Mouse (Mus musculus) cerebellum, postnatal 36 days (tissue): ENCODE results near the gene Tnfrsf14.

Experiments
- DNase-seq, 2 experiments: peaks; one replicate each; pipeline ENCODE4 v3.0.0; 2021 to 2022; ENCODE audit warnings: mixed read lengths in 2 of 2

Tnfrsf14 gene

GRCm38 (mm10) chr4:154928395-154929087, at the start of gene Tnfrsf14:
TSS of gene Tnfrsf14 (minus strand) at chr4:154928563.
- DNase-seq = no peak

- DNase-seq = peak; percentile 35 to 37
Measured at GRCm38 (mm10) chr4:154974163-154974611, 45.8 kb upstream of the Tnfrsf14 start.

GRCm38 (mm10) chr4:154972546-154972945, 44.2 kb upstream of the Tnfrsf14 start:
- DNase-seq = no peak

- DNase-seq = peak; percentile 64 to 65
Measured at GRCm38 (mm10) chr4:154967173-154967572, 38.8 kb upstream of the Tnfrsf14 start.

GRCm38 (mm10) chr4:154965856-154966255, 37.5 kb upstream of the Tnfrsf14 start:
- no peak for DNase-seq

- DNase-seq = no peak
Measured at GRCm38 (mm10) chr4:154964581-154965235, 36.3 kb upstream of the Tnfrsf14 start.

- peak; percentile 95 for DNase-seq
Measured at GRCm38 (mm10) chr4:154963901-154964580, 35.7 kb upstream of the Tnfrsf14 start, which contains the start of gene Pank4. TSS of gene Pank4 (plus strand) at chr4:154964123.

GRCm38 (mm10) chr4:154963190-154963836, 35.0 kb upstream of the Tnfrsf14 start:
- no peak for DNase-seq

GRCm38 (mm10) chr4:154962683-154963082, 34.3 kb upstream of the Tnfrsf14 start:
- no peak for DNase-seq

- no peak for DNase-seq
Measured at GRCm38 (mm10) chr4:154961911-154962310, 33.5 kb upstream of the Tnfrsf14 start.

GRCm38 (mm10) chr4:154961226-154961738, 32.9 kb upstream of the Tnfrsf14 start:
- peak; percentile 47 to 49 for DNase-seq

- peak; percentile 35 to 40 for DNase-seq
Measured at GRCm38 (mm10) chr4:154960690-154961225, 32.4 kb upstream of the Tnfrsf14 start, which contains the start of gene Hes5. TSS of gene Hes5 (plus strand) at chr4:154960923.

- no peak for DNase-seq
Measured at GRCm38 (mm10) chr4:154960021-154960689, 31.8 kb upstream of the Tnfrsf14 start.

GRCm38 (mm10) chr4:154958621-154959020, 30.3 kb upstream of the Tnfrsf14 start:
- no peak for DNase-seq

- DNase-seq = peak; percentile 59 to 65
Measured at GRCm38 (mm10) chr4:154958171-154958570, 29.8 kb upstream of the Tnfrsf14 start.

- no peak for DNase-seq
Measured at GRCm38 (mm10) chr4:154957289-154957993, 29.1 kb upstream of the Tnfrsf14 start.

GRCm38 (mm10) chr4:154956604-154957003, 28.2 kb upstream of the Tnfrsf14 start:
- DNase-seq = no peak

- DNase-seq = no peak
Measured at GRCm38 (mm10) chr4:154952461-154953241, 24.3 kb upstream of the Tnfrsf14 start.

- DNase-seq = no peak
Measured at GRCm38 (mm10) chr4:154949589-154949982, 21.2 kb upstream of the Tnfrsf14 start.

GRCm38 (mm10) chr4:154948940-154949588, 20.7 kb upstream of the Tnfrsf14 start:
- DNase-seq = no peak
